Mouse (Mus musculus) neural tube, embryonic 10.5 days (tissue): ENCODE results near the gene Sim1.

Experiments used
- DNase-seq: peaks from one replicate; pipeline ENCODE4 v3.0.0-alpha.2; 2017; ENCODE audit warnings: low spot score; ENCODE audit errors: extremely low spot score

Sim1 gene

GRCm38 (mm10) chr10:50894170-50894991 lies at the start of gene Sim1:
Gene Sim1, plus strand, starts transcription at chr10:50894754.
- DNase-seq = peak; percentile 92

- DNase-seq = no peak
These were observed 26.4 kb upstream of the Sim1 start for GRCm38 (mm10) chr10:50868202-50868601.

GRCm38 (mm10) chr10:50876952-50877351 lies 17.6 kb upstream of the Sim1 start:
- no peak for DNase-seq

GRCm38 (mm10) chr10:50881476-50882069 lies 13.0 kb upstream of the Sim1 start:
- DNase-seq = no peak

DNA sequence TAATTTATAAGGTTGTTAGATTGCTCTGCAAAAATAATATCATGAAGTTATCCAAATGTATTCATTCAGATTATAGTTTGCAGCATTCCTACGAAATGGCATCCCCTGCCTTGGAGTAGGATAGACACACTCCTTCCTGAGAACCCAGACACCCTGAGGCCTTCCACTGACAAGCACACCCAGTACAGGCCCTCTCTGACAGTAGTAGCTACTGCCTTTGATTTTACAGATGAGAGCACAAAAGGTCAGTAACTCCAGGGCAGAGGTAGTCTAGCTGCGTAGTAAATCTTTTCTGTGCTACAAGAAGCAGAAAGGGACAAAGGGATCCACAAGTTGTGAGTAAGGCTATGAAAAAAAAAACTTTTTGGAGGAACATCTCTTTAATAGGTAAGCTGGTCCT lies 12.2 kb upstream of the Sim1 start:
- DNase-seq = no peak

DNA sequence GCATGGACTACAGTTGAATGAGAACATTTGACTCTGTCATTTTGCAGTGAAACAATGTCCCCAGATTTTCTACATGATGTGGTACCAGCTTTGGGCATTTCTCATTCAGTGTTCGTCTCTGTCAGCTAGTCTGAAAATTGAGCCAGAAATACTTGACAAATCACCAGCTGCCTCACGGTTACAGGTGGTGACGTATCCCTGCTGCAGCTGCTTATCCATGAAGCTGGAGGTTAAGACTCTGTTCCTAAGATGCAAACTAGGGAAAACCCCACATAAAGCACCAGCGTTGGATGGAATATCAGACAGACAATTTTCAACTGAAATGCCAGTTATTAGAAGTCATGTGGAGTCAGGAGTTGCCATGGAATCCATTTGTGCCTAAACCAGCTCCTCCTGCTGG lies 8.2 kb upstream of the Sim1 start:
- DNase-seq = no peak

- DNase-seq = no peak
These were observed 3.9 kb upstream of the Sim1 start for GRCm38 (mm10) chr10:50890621-50891020.

GRCm38 (mm10) chr10:50891876-50892711 lies 2.5 kb upstream of the Sim1 start:
- peak; percentile 66 for DNase-seq

DNA sequence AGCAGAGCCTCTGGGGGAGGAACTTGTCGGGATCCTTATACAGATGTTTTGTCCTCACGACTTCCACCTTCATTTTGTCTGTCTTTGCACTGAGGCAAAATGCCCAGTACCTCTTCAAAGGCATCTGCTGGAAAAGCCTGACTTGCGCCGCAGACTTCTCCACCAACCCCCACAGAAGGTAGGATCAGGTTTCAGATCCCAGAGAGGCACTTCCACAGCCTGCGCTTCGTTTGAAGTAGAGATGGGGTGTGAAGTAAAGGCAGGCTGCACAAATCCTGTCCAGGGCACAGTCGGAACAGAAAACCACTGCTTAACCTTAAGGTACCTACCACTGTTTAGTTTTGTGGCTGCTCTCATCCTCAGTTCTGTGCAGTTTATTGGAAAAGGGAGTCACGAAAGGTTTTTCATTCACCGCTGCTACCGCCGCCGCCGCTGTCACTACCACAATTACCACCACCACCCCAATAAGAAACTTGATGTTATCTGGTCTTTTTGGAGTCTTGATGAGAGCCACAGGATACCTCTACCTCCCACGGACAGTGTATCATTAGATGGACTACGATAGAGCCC lies 1.7 kb upstream of the Sim1 start:
- DNase-seq = peak; percentile 59

GRCm38 (mm10) chr10:50893546-50893945 lies 1.0 kb upstream of the Sim1 start:
- peak; percentile 20 for DNase-seq

DNA sequence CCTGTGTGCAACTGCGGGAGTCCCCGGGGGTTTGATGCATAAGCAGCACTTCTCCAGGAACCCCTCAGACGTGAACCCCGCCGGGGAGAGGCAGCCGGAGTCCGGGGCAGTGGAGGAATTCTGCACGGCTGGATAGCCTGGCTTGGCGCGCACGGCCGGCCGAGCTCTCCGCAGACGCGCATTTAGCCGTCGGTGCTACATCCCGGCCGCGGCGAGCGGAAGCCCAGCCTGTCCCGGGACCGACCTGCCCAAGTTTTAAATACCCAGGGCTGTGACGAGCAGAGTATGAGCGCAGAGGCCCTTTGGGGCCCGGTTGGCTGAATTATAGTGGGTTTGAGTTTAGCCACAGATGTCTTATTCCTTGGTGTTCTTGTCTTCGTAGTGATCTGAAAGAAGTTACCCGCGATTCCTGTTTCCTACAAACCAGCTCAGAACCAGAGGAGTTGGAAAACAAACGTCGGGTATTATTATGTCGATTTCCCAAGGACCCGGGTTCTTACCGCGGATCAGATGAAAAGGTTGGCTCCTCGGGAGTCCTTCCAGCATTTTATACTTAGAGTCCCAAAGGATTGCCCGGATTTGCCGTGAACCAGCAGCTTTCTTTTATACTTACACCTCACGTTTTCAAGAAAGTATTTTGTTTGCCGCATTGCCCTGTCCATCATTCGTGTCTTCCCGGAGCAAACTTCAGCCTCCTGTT lies 687 bp downstream of the Sim1 start:
- peak; percentile 69 for DNase-seq

DNA sequence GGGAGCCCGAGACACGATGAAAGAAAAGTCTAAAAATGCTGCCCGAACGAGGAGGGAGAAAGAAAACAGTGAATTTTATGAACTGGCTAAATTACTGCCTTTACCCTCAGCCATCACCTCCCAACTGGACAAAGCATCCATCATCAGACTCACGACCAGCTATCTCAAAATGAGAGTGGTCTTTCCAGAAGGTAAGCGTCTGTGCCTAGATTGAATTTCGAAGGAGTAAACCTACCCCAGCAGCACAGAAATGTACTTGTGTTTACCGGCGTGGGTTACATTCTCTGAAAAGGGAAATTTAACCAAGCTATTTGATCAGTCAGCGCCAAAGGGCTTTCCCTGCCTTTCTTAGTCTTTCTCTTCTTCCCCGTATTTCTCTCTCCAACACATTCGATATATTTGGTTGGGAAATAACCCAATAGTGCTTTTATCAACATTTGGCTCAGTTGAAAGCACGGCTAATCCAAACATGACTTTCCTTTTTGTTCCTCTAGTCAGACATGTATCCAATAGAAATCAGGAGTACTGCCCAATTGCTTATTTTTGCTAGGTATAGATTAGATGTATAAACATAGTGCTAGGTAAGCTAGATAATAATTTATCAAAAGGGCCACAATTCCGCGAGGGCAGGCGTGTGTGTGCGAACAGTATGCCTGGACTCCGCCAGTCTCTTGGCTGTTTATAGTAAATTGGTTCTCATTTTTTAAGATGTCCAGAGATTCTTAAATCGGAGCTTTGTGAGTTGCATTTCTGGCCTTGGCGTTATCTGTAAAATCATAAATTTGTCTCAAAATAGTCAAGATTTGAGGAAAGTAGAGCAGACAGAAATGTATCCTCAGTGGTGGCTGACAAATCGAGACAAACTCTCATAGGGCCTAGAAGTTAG lies 1.6 kb downstream of the Sim1 start:
- peak; percentile 56 for DNase-seq

DNA sequence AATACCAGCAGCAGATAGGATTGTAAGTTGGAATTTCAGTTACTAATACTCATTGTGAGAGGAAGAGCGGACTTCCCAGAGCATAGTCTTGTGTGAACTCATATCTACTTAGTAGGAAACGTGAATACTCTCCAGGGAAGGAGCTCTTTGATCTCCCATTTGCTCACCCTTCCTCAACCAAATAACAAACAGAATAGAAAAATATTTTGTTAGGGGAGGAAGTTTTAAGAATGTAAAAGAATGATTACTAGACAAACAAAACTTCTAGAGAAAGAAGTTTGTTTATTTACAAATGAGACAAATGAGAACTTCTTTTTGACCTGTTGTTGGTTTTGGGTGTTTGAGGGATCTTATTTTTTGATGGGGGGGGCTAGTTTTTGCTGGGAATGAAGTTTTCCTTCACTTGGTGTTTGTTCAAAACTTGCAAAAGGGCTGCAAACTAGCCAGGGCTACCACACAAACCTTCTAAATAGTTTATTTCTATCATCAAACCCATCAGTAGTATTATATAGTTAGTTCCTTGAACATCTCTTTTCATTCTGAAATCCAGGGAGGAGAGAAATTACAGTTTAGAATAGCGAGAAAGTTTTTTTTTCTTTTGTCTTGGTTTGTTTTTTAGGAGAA lies 2.3 kb downstream of the Sim1 start:
- DNase-seq = no peak

GRCm38 (mm10) chr10:50897530-50898471 lies 3.2 kb downstream of the Sim1 start:
- peak; percentile 66 for DNase-seq

DNA sequence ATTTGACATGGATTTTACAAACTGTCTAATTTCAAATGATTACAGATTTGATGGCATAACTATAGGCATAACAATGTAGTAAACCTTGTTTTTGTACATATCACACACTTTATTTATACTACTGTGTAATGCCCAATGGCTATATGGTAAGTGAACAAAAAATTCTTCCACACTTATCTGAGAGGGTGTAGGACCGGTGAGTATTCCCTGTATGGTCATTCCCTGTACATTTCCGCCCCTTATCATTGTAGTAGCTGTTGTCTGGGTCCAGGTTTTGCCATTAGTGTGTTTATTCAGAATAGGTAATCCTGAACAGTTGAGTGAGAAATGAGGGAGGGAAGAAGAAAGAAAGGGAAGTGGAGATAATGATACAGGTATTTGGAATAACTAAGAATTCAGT lies 4.1 kb downstream of the Sim1 start:
- no peak for DNase-seq

DNA sequence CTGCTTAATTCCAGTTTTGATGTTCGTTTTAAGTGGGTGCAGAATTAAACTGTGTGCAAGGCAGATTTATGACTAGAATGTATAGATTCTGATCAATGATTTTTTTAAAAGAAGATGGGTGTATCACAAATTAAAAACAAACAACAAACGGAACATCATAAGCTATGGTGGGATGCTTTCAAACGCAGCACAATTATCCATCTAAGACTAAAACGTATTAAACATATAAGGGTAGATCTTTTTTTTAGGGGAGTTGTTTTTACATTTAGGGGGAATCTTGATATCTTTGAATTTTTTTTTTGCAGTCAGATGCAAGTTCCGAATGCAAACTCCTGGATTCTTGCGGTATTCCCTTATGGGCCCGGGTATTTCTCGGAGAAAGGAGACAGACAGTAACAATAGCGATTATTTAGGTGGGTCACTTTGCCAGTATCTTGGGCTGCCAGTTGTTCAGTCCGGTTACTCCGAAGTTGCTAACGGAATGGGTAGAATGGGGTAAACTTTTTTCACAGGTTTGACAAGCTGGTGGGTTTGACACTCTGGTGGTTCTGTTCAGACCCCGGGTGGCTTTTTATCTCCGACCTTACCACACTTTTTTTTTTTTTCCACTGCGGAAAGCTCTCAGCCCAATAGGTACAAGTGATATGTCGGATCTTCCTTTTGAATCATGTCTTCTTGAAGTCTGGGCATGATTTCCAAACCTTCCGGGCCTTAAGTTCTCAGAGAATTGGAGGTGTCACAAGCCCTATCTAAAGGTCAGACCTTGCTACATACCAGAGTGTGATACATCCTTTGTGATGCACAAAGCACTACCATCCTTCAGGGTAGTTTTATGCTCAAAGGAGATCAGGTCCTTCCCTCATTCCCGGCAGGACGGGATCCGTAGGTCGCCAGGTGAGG lies 5.5 kb downstream of the Sim1 start:
- no peak for DNase-seq

- peak; percentile 76 for DNase-seq
These were observed 6.4 kb downstream of the Sim1 start for GRCm38 (mm10) chr10:50900746-50901600.
